Mouse (Mus musculus): ENCODE results near the gene Cox6a2.

GRCm38 (mm10) chr7:128205695-128206094, 492 bp downstream of the Cox6a2 start:
- TF ChIP-seq GATA1 (IDR thresholded peaks at IDR 0.05; ENCODE audit: borderline replicate concordance, low read length), result no peak
- TF ChIP-seq FLI1 (IDR thresholded peaks at IDR 0.05; ENCODE audit: low read length), result no peak
